Mouse (Mus musculus): Measurements from ENCODE around the gene Cse1l.

GRCm38 (mm10) chr2:166991945-166992344 is 86.1 kb downstream of the Cse1l start:
- TF ChIP-seq EP300 (IDR thresholded peaks at IDR 0.05; ENCODE audit: low read depth) (no peak), CTCF (IDR thresholded peaks at IDR 0.05; ENCODE audit: low read depth) (no peak)

Data from liver, embryonic 14.5 days (tissue).